Mouse (Mus musculus): ENCODE data around the gene Daam1. TPM values are rescaled to one million over a fixed set of nuclear protein-coding genes. Genes with fewer than 3 reads are reported as not detected.

Daam1 gene
- polyA plus RNA-seq, 1 experiment from 2014 or later = 55.2 TPM

- H3K9ac ChIP-seq (replicated peaks; ENCODE audit: low read depth, low read length) = no peak overlapping the region
- no peak overlapping the region for H3K4me3 ChIP-seq (ENCODE audit: low read depth, low read length)
- H3K4me2 ChIP-seq (ENCODE audit: low read depth, low read length) = no peak overlapping the region
- H3K9me3 ChIP-seq (ENCODE audit: control insufficient read depth, low read length) = no peaks in the 10 kb centered on the region
- H3K27me3 ChIP-seq (ENCODE audit: control insufficient read depth, insufficient read depth, low read length) = no peaks in the 10 kb centered on the region
- H3K4me1 ChIP-seq (ENCODE audit: control insufficient read depth, insufficient read depth, low read length) = no peaks in the 10 kb centered on the region
- H3K27ac ChIP-seq (ENCODE audit: low read depth, low read length) = no peak overlapping the region
- ATAC-seq (ENCODE audit: low read depth) = no peak
- H3K36me3 ChIP-seq (ENCODE audit: control insufficient read depth, insufficient read depth, low read length) = no peaks in the 10 kb centered on the region
- 83% methylated on average over 6 of the region's 6 CpGs for WGBS
These were observed 6.0 kb upstream of the Daam1 start for GRCm38 (mm10) chr12:71824927-71825326.

DNA sequence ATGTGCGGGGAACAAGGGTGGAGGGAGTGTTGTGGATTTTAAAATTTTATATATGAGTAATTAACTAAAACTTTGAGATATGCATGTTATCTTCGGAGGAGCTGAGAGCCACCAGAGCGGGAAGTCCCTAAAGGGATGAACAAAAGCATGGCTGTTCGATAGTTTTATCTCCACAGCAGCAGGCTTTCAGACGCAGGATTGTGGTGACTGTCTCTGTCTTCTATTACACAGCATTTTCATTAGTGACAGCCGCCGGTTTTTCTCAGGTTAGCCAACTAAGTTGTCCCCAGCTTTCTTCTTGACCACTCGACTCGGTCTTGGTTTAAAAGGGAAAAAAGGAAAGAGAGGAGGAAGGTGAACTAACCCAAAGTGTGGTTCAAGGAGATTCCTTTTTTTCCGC is 739 bp upstream of the Daam1 start:
- H3K27me3 ChIP-seq (ENCODE audit: control insufficient read depth, insufficient read depth, low read length) = no peaks in the 10 kb centered on the region
- peaks cover 16% of the 10 kb centered on the region for H3K4me1 ChIP-seq (ENCODE audit: control insufficient read depth, insufficient read depth, low read length)
- no peak for ATAC-seq (ENCODE audit: low read depth)
- H3K36me3 ChIP-seq (ENCODE audit: control insufficient read depth, insufficient read depth, low read length) = no peaks in the 10 kb centered on the region
- 10% methylated on average over 10 of the region's 10 CpGs for WGBS
- H3K9ac ChIP-seq (replicated peaks; ENCODE audit: low read depth, low read length) = peak overlapping the region; percentile 63
- peak overlapping the region; percentile 96 for H3K4me3 ChIP-seq (ENCODE audit: low read depth, low read length)
- H3K4me2 ChIP-seq (ENCODE audit: low read depth, low read length) = peak overlapping the region; percentile 57
- peak overlapping the region; percentile 69 for H3K27ac ChIP-seq (ENCODE audit: low read depth, low read length)
- no peaks in the 10 kb centered on the region for H3K9me3 ChIP-seq (ENCODE audit: control insufficient read depth, low read length)

- Histone ChIP-seq H3K27ac (ENCODE audit: low read depth, low read length) (peak overlapping the region; percentile 92), H3K4me1 (ENCODE audit: control insufficient read depth, insufficient read depth, low read length) (peaks cover 24% of the 10 kb centered on the region), H3K27me3 (ENCODE audit: control insufficient read depth, insufficient read depth, low read length) (no peaks in the 10 kb centered on the region), H3K9me3 (ENCODE audit: control insufficient read depth, low read length) (no peaks in the 10 kb centered on the region), H3K4me2 (ENCODE audit: low read depth, low read length) (peak overlapping the region; percentile 76), H3K36me3 (ENCODE audit: control insufficient read depth, insufficient read depth, low read length) (no peaks in the 10 kb centered on the region), H3K4me3 (ENCODE audit: low read depth, low read length) (peak overlapping the region; percentile 96), H3K9ac (replicated peaks; ENCODE audit: low read depth, low read length) (peak overlapping the region; percentile 97)
- under 1% methylated on average over 59 of the region's 59 CpGs for WGBS
- peak; percentile 52 for ATAC-seq (ENCODE audit: low read depth)
These were observed 595 bp downstream of the Daam1 start for GRCm38 (mm10) chr12:71831258-71832087.

- Histone ChIP-seq H3K36me3 (ENCODE audit: control insufficient read depth, insufficient read depth, low read length) (no peaks in the 10 kb centered on the region), H3K27me3 (ENCODE audit: control insufficient read depth, insufficient read depth, low read length) (no peaks in the 10 kb centered on the region), H3K9me3 (ENCODE audit: control insufficient read depth, low read length) (no peaks in the 10 kb centered on the region), H3K4me2 (ENCODE audit: low read depth, low read length) (peak overlapping the region; percentile 76), H3K9ac (replicated peaks; ENCODE audit: low read depth, low read length) (peak overlapping the region; percentile 97), H3K4me1 (ENCODE audit: control insufficient read depth, insufficient read depth, low read length) (peaks cover 28% of the 10 kb centered on the region), H3K4me3 (ENCODE audit: low read depth, low read length) (peak overlapping the region; percentile 96), H3K27ac (ENCODE audit: low read depth, low read length) (peak overlapping the region; percentile 92)
- WGBS = under 1% methylated on average over 12 of the region's 12 CpGs
- no peak for ATAC-seq (ENCODE audit: low read depth)
These were observed 1.3 kb downstream of the Daam1 start for GRCm38 (mm10) chr12:71832225-71832624.

GRCm38 (mm10) chr12:71834041-71834440 is 3.2 kb downstream of the Daam1 start:
- Histone ChIP-seq H3K9me3 (ENCODE audit: control insufficient read depth, low read length) (no peaks in the 10 kb centered on the region), H3K4me2 (ENCODE audit: low read depth, low read length) (no peak overlapping the region), H3K9ac (replicated peaks; ENCODE audit: low read depth, low read length) (no peak overlapping the region), H3K4me1 (ENCODE audit: control insufficient read depth, insufficient read depth, low read length) (peaks cover 46% of the 10 kb centered on the region), H3K27me3 (ENCODE audit: control insufficient read depth, insufficient read depth, low read length) (no peaks in the 10 kb centered on the region), H3K27ac (ENCODE audit: low read depth, low read length) (no peak overlapping the region), H3K36me3 (ENCODE audit: control insufficient read depth, insufficient read depth, low read length) (no peaks in the 10 kb centered on the region), H3K4me3 (ENCODE audit: low read depth, low read length) (no peak overlapping the region)
- WGBS = 48% methylated on average over 7 of the region's 7 CpGs
- no peak for ATAC-seq (ENCODE audit: low read depth)

- H3K27ac ChIP-seq (ENCODE audit: low read depth, low read length) = no peak overlapping the region
- H3K4me3 ChIP-seq (ENCODE audit: low read depth, low read length) = no peak overlapping the region
- no peaks in the 10 kb centered on the region for H3K9me3 ChIP-seq (ENCODE audit: control insufficient read depth, low read length)
- no peak overlapping the region for H3K4me2 ChIP-seq (ENCODE audit: low read depth, low read length)
- H3K4me1 ChIP-seq (ENCODE audit: control insufficient read depth, insufficient read depth, low read length) = peaks cover 63% of the 10 kb centered on the region
- 80% methylated on average over 5 of the region's 5 CpGs for WGBS
- no peaks in the 10 kb centered on the region for H3K27me3 ChIP-seq (ENCODE audit: control insufficient read depth, insufficient read depth, low read length)
- H3K36me3 ChIP-seq (ENCODE audit: control insufficient read depth, insufficient read depth, low read length) = no peaks in the 10 kb centered on the region
- H3K9ac ChIP-seq (replicated peaks; ENCODE audit: low read depth, low read length) = no peak overlapping the region
- no peak for ATAC-seq (ENCODE audit: low read depth)
These were observed 5.2 kb downstream of the Daam1 start for GRCm38 (mm10) chr12:71835966-71836668.

- Histone ChIP-seq H3K27me3 (ENCODE audit: control insufficient read depth, insufficient read depth, low read length) (no peaks in the 10 kb centered on the region), H3K36me3 (ENCODE audit: control insufficient read depth, insufficient read depth, low read length) (no peaks in the 10 kb centered on the region), H3K27ac (ENCODE audit: low read depth, low read length) (no peak overlapping the region), H3K4me3 (ENCODE audit: low read depth, low read length) (no peak overlapping the region), H3K4me1 (ENCODE audit: control insufficient read depth, insufficient read depth, low read length) (peaks cover 67% of the 10 kb centered on the region), H3K9ac (replicated peaks; ENCODE audit: low read depth, low read length) (no peak overlapping the region), H3K9me3 (ENCODE audit: control insufficient read depth, low read length) (no peaks in the 10 kb centered on the region), H3K4me2 (ENCODE audit: low read depth, low read length) (no peak overlapping the region)
- ATAC-seq (ENCODE audit: low read depth) = no peak
- whole genome bisulfite sequencing = 93% methylated on average over 6 of the region's 6 CpGs
These were observed 5.9 kb downstream of the Daam1 start for GRCm38 (mm10) chr12:71836776-71837175.

GRCm38 (mm10) chr12:71837576-71837975 is 6.7 kb downstream of the Daam1 start:
- Histone ChIP-seq H3K9me3 (ENCODE audit: control insufficient read depth, low read length) (no peaks in the 10 kb centered on the region), H3K4me2 (ENCODE audit: low read depth, low read length) (no peak overlapping the region), H3K4me1 (ENCODE audit: control insufficient read depth, insufficient read depth, low read length) (peaks cover 75% of the 10 kb centered on the region), H3K27me3 (ENCODE audit: control insufficient read depth, insufficient read depth, low read length) (no peaks in the 10 kb centered on the region), H3K36me3 (ENCODE audit: control insufficient read depth, insufficient read depth, low read length) (no peaks in the 10 kb centered on the region), H3K4me3 (ENCODE audit: low read depth, low read length) (no peak overlapping the region), H3K27ac (ENCODE audit: low read depth, low read length) (no peak overlapping the region), H3K9ac (replicated peaks; ENCODE audit: low read depth, low read length) (no peak overlapping the region)
- WGBS = 68% methylated on average over 5 of the region's 5 CpGs
- no peak for ATAC-seq (ENCODE audit: low read depth)

DNA sequence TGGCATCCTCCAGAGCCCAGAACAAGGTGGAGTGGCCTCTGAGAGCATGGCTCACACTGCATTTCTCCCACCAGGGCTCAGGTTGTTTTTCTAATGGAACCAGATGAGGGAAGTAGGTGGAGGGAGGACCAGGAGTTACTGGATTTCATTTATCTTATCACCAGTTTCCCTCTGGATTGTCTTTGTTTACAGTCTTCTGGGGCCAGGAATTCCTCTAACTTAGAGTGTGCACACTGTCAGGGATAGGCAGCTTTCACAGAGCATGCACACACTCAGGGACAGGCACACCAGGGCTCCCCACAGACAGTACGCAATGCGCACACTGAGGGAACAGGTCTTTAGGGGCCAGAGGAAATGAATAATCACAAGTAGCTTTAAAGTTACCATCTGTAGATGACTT is 7.4 kb downstream of the Daam1 start:
- no peak overlapping the region for H3K9ac ChIP-seq (replicated peaks; ENCODE audit: low read depth, low read length)
- H3K27me3 ChIP-seq (ENCODE audit: control insufficient read depth, insufficient read depth, low read length) = no peaks in the 10 kb centered on the region
- no peak overlapping the region for H3K4me3 ChIP-seq (ENCODE audit: low read depth, low read length)
- H3K9me3 ChIP-seq (ENCODE audit: control insufficient read depth, low read length) = no peaks in the 10 kb centered on the region
- 78% methylated on average over 2 of the region's 2 CpGs for WGBS
- H3K36me3 ChIP-seq (ENCODE audit: control insufficient read depth, insufficient read depth, low read length) = no peaks in the 10 kb centered on the region
- no peak overlapping the region for H3K4me2 ChIP-seq (ENCODE audit: low read depth, low read length)
- peaks cover 70% of the 10 kb centered on the region for H3K4me1 ChIP-seq (ENCODE audit: control insufficient read depth, insufficient read depth, low read length)
- no peak for ATAC-seq (ENCODE audit: low read depth)
- no peak overlapping the region for H3K27ac ChIP-seq (ENCODE audit: low read depth, low read length)
